Mouse (Mus musculus) liver, embryonic 14.5 days (tissue): ENCODE data around the gene Maco1. TPM values are rescaled to one million over a fixed set of nuclear protein-coding genes. Genes with fewer than 3 reads are reported as not detected.

Experiments
- ATAC-seq: fragments of 200-750 bp; cut with Nextera tagmentation; 2 replicates; pipeline ENCODE4 v1.8.0; 2017; ENCODE audit warnings: moderate number of reproducible peaks, mild to moderate bottlenecking, moderate library complexity; ENCODE audit not compliant: insufficient read depth
- DNase-seq, 3 experiments: peaks; one replicate each; pipeline ENCODE4 v3.0.0-alpha.2; 2012 to 2013; ENCODE audit warnings: low read depth in 3 of 3, low spot score in 3 of 3
- H3K27ac ChIP-seq: fragments of 300-500 bp; sonication (generic); 2 replicates; pipeline ENCODE4 v1.5.1; 2014; ENCODE audit warnings: moderate library complexity, mild to moderate bottlenecking, control low read depth, inconsistent platforms
- H3K27me3 ChIP-seq: fragments of 300-500 bp; sonication (generic); 2 replicates; pipeline ENCODE4 v1.6.1; 2014; ENCODE audit warnings: mild to moderate bottlenecking, low read length, moderate library complexity; ENCODE audit not compliant: control insufficient read depth, insufficient read depth
- H3K36me3 ChIP-seq: fragments of 300-500 bp; sonication (generic); replicated peaks from 2 replicates; pipeline ENCODE4 v1.6.1; 2014; ENCODE audit warnings: low read depth; ENCODE audit not compliant: control insufficient read depth, insufficient read depth
- H3K4me1 ChIP-seq, 2 experiments: fragments of 200-500 bp in 1 of 2; fragments of 300-500 bp in 1 of 2; sonication (generic) in 1 of 2; replicated peaks; 2 replicates each; pipeline ENCODE4 v1.6.1; 2012 to 2014; ENCODE audit warnings: antibody characterized with exemption in 1 of 2, inconsistent platforms in 1 of 2, low read length in 1 of 2; ENCODE audit not compliant: control insufficient read depth in 2 of 2, insufficient read depth in 2 of 2
- H3K4me2 ChIP-seq: fragments of 300-500 bp; sonication (generic); 2 replicates; pipeline ENCODE4 v1.6.1; 2014; ENCODE audit warnings: low read depth, mild to moderate bottlenecking, control low read depth, moderate library complexity
- H3K4me3 ChIP-seq, 2 experiments: fragments of 200-500 bp in 1 of 2; fragments of 300-500 bp in 1 of 2; sonication (generic) in 1 of 2; 2 replicates each; pipeline ENCODE4 v1.5.1; 2012 to 2014; ENCODE audit warnings: low read depth in 2 of 2, low read length in 2 of 2, mild to moderate bottlenecking in 2 of 2, control low read depth in 1 of 2, inconsistent platforms in 1 of 2, moderate library complexity in 1 of 2; ENCODE audit not compliant: insufficient read depth in 1 of 2
- H3K9ac ChIP-seq: fragments of 300-500 bp; sonication (generic); replicated peaks from 2 replicates; pipeline ENCODE4 v1.6.1; 2014; ENCODE audit warnings: mild to moderate bottlenecking, control low read depth, moderate library complexity
- H3K9me3 ChIP-seq: fragments of 300-500 bp; sonication (generic); 2 replicates; pipeline ENCODE4 v1.6.1; 2016; ENCODE audit warnings: low read length, mixed read lengths; ENCODE audit not compliant: control insufficient read depth
- CTCF ChIP-seq: IDR thresholded peaks from 2 replicates; pipeline ENCODE4 v1.5.1; 2016; ENCODE audit warnings: antibody characterized with exemption, low read depth, control low read depth
- EP300 ChIP-seq: IDR thresholded peaks from 2 replicates; pipeline ENCODE4 v1.6.1; 2016; ENCODE audit warnings: antibody characterized with exemption, low read depth
- WGBS: fragments of 180-500 bp; shearing (Covaris S2); extraction: QIAGEN DNeasy Blood & Tissue Kit; methylation state at CpG from one replicate; pipeline ENCODE4 v1.1.7; 2014; ENCODE audit not compliant: insufficient replicate concordance; 5-methylcytosine and 5-hydroxymethylcytosine counted together
- polyA plus RNA-seq, 2 experiments: library from polyadenylated mRNA; depleted of rRNA in 1 of 2; stranded (reverse) in 1 of 2; unstranded in 1 of 2; fragments of >200 nt; fragmentation: Nextera tagmentation in 1 of 2; extraction: Ambion mirVana in 1 of 2; gene quantifications; 2 replicates each; pipeline versions ENCODE4 v1.2.1 to v1.2.3; 2012 to 2014

The Maco1 gene
- polyA plus RNA-seq, 2 experiments: 9.3 to 13.0 TPM

DNA sequence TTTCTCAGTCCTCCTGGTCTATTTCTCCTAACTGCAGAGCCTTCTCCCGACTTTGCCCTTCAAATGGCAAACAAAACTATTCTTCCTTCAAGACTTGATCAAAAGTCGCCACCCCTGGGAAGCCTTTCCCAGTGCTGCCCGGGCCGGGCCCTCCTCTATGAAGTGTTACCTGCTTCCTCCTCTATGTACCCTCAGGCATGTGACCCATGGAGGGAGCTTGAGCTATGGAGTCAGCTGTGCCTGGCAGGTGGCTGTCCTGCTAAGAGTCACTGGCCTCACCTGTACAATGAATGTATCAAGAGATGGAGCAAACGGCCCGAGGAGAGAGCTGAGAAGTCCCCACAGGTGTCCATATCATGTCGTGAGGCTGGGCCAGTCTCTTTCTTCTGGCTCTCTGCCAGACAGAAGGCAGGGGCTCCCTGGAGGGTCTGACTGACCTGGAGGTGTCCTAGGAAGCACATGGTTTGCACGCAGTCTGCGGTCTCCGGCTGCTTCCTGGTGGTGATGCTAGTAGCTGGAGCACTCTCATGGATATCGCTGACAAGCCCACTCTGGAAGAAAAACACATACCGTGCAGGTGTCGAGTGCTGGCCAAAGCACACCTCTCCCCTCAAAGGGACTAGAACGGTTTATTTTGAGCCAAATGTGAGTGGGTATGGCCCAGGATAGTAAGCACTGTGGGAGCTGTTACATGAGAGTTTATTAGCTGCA, 77.8 kb downstream of the Maco1 start:
- Histone ChIP-seq H3K9me3 (no peaks in the 10 kb centered on the region), H3K4me2 (no peak overlapping the region), H3K4me3 (no peak overlapping the region), H3K36me3 (no peaks in the 10 kb centered on the region), H3K9ac (no peak overlapping the region), H3K27me3 (no peaks in the 10 kb centered on the region), H3K4me1 (peaks cover 14 to 33% of the 10 kb centered on the region in 2 experiments), H3K27ac (no peak overlapping the region)
- DNase-seq: no peak
- no peak for ATAC-seq
- no peak for TF ChIP-seq CTCF
- TF ChIP-seq EP300: no peak
- WGBS: 66% methylated on average over 14 of the region's 14 CpGs

DNA sequence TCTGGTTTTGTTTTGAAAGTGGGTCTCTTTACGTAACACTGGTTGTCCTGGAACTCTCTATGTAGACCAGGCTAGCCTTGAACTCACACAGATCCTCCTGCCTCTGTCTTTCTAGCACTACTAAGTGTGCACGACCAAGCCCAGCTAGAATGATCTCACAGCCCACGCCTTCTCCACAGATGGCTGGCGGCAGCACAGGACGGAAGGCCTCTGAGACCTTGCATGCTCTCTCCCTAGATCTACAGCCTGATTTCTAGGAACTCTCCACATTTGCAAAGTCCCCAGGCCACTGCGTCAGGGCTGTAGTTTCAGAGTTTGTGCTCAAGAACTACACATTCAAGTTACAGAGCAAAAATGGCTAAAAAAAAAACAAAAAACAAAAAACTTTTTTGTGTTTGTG, 79.0 kb downstream of the Maco1 start:
- no peaks in the 10 kb centered on the region for H3K27me3 ChIP-seq
- no peak overlapping the region for H3K27ac ChIP-seq
- no peaks in the 10 kb centered on the region for H3K36me3 ChIP-seq
- no peak for DNase-seq
- no peak overlapping the region for H3K4me2 ChIP-seq
- 30% methylated on average over 6 of the region's 6 CpGs for WGBS
- H3K4me1 ChIP-seq: peaks cover 14 to 29% of the 10 kb centered on the region in 2 experiments
- H3K9me3 ChIP-seq: no peaks in the 10 kb centered on the region
- TF ChIP-seq CTCF (no peak), EP300 (no peak)
- ATAC-seq: no peak
- H3K4me3 ChIP-seq: no peak overlapping the region
- peak overlapping the region; percentile 24; the same call in 1 of the 2 replicates for H3K9ac ChIP-seq

- H3K9ac ChIP-seq: no peak overlapping the region
- 28% methylated on average over 4 of the region's 4 CpGs for WGBS
- H3K9me3 ChIP-seq: no peaks in the 10 kb centered on the region
- H3K27me3 ChIP-seq: no peaks in the 10 kb centered on the region
- peak; percentile 61 for ATAC-seq
- no peak for TF ChIP-seq EP300
- TF ChIP-seq CTCF: no peak
- no peak overlapping the region for H3K27ac ChIP-seq
- no peaks in the 10 kb centered on the region for H3K36me3 ChIP-seq
- no peak overlapping the region for H3K4me2 ChIP-seq
- H3K4me1 ChIP-seq: peaks cover 21 to 35% of the 10 kb centered on the region in 2 experiments
- no peak for DNase-seq
- H3K4me3 ChIP-seq: no peak overlapping the region
Observed at GRCm38 (mm10) chr4:134772805-134773674, 80.1 kb downstream of the Maco1 start.

DNA sequence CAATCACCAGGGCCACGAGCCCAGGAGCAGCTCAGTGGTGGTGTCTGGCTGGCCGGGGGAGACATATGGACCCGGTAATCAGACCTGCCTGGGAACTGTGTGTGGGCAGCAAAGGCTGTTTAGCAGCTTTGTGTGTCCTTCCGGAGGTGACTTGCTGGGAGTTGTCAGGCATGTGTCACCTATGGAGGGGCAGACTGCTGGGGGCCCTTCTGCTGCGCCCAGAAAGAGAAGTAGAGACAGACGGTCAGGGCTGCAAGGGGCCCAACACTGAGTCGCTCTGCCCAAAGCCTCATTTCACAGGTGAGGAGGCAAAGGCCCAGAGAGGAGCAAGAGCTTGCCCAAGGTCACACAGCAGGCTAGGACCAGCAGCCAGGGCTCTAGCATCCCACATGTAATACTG, 83.3 kb downstream of the Maco1 start:
- WGBS: 55% methylated on average over 7 of the region's 7 CpGs
- H3K4me1 ChIP-seq: peaks cover 31 to 41% of the 10 kb centered on the region in 2 experiments
- no peak overlapping the region for H3K9ac ChIP-seq

More for the DNA sequence above, 83.3 kb downstream of the Maco1 start:
- H3K9me3 ChIP-seq: no peaks in the 10 kb centered on the region
- ATAC-seq (no peak), DNase-seq (no peak)
- H3K36me3 ChIP-seq: no peaks in the 10 kb centered on the region
- no peak overlapping the region for H3K27ac ChIP-seq
- TF ChIP-seq CTCF (no peak), EP300 (no peak)
- H3K4me3 ChIP-seq: no peak overlapping the region
- no peak overlapping the region for H3K4me2 ChIP-seq
- H3K27me3 ChIP-seq: no peaks in the 10 kb centered on the region
